Mouse (Mus musculus) frontal cortex, postnatal 25 days (tissue): Measurements from ENCODE around the gene Rin1.
A peak's percentile ranks its signal among the peaks of the same experiment; 100 is the strongest.
"Not testable (repeated sequence)": the region's sequence is repeated elsewhere in the genome, so short reads cannot be mapped to it uniquely, and the experiment has no call there.

Experiments
- DNase-seq, 2 experiments: peaks; one replicate each; pipeline ENCODE4 v3.0.0; 2022; ENCODE audit warnings: low spot score in 2 of 2

Rin1 gene

GRCm38 (mm10) chr19:5068570-5069234 is 18.4 kb downstream of the Rin1 start:
- DNase-seq = no peak

- DNase-seq = no peak
Observed at GRCm38 (mm10) chr19:5069486-5069885, 19.2 kb downstream of the Rin1 start.

- no peak for DNase-seq
Observed at GRCm38 (mm10) chr19:5069978-5070377, 19.7 kb downstream of the Rin1 start.

GRCm38 (mm10) chr19:5071077-5071476 is 20.8 kb downstream of the Rin1 start:
- no peak for DNase-seq

GRCm38 (mm10) chr19:5071545-5072369 is 21.5 kb downstream of the Rin1 start:
- no peak for DNase-seq

- no peak for DNase-seq
Observed at GRCm38 (mm10) chr19:5072389-5073019, 22.2 kb downstream of the Rin1 start.

GRCm38 (mm10) chr19:5073028-5073427 is 22.7 kb downstream of the Rin1 start:
- DNase-seq = no peak

- DNase-seq = no peak
Observed at GRCm38 (mm10) chr19:5073518-5073917, 23.2 kb downstream of the Rin1 start.

- no peak for DNase-seq
Observed at GRCm38 (mm10) chr19:5079279-5079678, 29.0 kb downstream of the Rin1 start.

GRCm38 (mm10) chr19:5082005-5082404 is 31.7 kb downstream of the Rin1 start:
- no peak for DNase-seq

GRCm38 (mm10) chr19:5082596-5082995 is 32.3 kb downstream of the Rin1 start:
- DNase-seq = no peak

GRCm38 (mm10) chr19:5083961-5084833 is 33.9 kb downstream of the Rin1 start:
- DNase-seq = no peak

- DNase-seq = no peak
Observed at GRCm38 (mm10) chr19:5084834-5085144, 34.5 kb downstream of the Rin1 start.

- DNase-seq = no peak
Observed at GRCm38 (mm10) chr19:5085145-5085863, 35.0 kb downstream of the Rin1 start, which contains the start of gene Tmem151a. Gene Tmem151a (minus strand): TSS chr19:5085531.

GRCm38 (mm10) chr19:5086533-5086932 is 36.3 kb downstream of the Rin1 start:
- DNase-seq = not testable (repeated sequence)

GRCm38 (mm10) chr19:5087884-5088728 is 37.8 kb downstream of the Rin1 start, which contains the start of gene Yif1a:
Gene Yif1a (plus strand): TSS chr19:5088538.
- peak; percentile 79 to 88 for DNase-seq

GRCm38 (mm10) chr19:5089324-5089723 is 39.0 kb downstream of the Rin1 start:
- no peak for DNase-seq

GRCm38 (mm10) chr19:5092083-5092482 is 41.8 kb downstream of the Rin1 start:
- no peak for DNase-seq

GRCm38 (mm10) chr19:5093481-5094242 is 43.4 kb downstream of the Rin1 start:
- no peak for DNase-seq
